Mouse (Mus musculus) hindbrain, embryonic 12.5 days (tissue): ENCODE measurements around the gene Gm17093. TPM values are rescaled to one million over a fixed set of nuclear protein-coding genes. Genes with fewer than 3 reads are reported as not detected.
"Not testable (repeated sequence)": the region's sequence is repeated elsewhere in the genome, so short reads cannot be mapped to it uniquely, and the experiment has no call there.

Source experiments
- ATAC-seq: fragments of 200-750 bp; cut with Nextera tagmentation; 2 replicates; pipeline ENCODE4 v1.8.0; 2017; ENCODE audit warnings: moderate TSS enrichment; ENCODE audit not compliant: low FRiP score
- H3K27ac ChIP-seq: fragments of 300-500 bp; sonication (generic); 2 replicates; pipeline ENCODE4 v1.5.1; 2016; ENCODE audit warnings: mild to moderate bottlenecking
- H3K27me3 ChIP-seq: fragments of 300-500 bp; sonication (generic); 2 replicates; pipeline ENCODE4 v1.6.1; 2016; ENCODE audit warnings: mild to moderate bottlenecking
- H3K36me3 ChIP-seq: fragments of 300-500 bp; sonication (generic); 2 replicates; pipeline ENCODE4 v1.6.1; 2016; ENCODE audit warnings: mild to moderate bottlenecking
- H3K4me1 ChIP-seq: fragments of 300-500 bp; sonication (generic); 2 replicates; pipeline ENCODE4 v1.6.1; 2016
- H3K4me2 ChIP-seq: fragments of 300-500 bp; sonication (generic); replicated peaks from 2 replicates; pipeline ENCODE4 v1.6.1; 2016; ENCODE audit warnings: mild to moderate bottlenecking
- H3K4me3 ChIP-seq: fragments of 300-500 bp; sonication (generic); 2 replicates; pipeline ENCODE4 v1.5.1; 2016; ENCODE audit warnings: mild to moderate bottlenecking
- H3K9ac ChIP-seq: fragments of 300-500 bp; sonication (generic); 2 replicates; pipeline ENCODE4 v1.6.1; 2016; ENCODE audit warnings: mild to moderate bottlenecking, moderate library complexity
- H3K9me3 ChIP-seq: fragments of 300-500 bp; sonication (generic); replicated peaks from 2 replicates; pipeline ENCODE4 v1.6.1; 2016; ENCODE audit warnings: mild to moderate bottlenecking
- WGBS: fragments of 180-500 bp; shearing (Covaris S2); methylation state at CpG from one replicate; pipeline ENCODE4 v1.1.7; 2016; 5-methylcytosine and 5-hydroxymethylcytosine counted together
- polyA plus RNA-seq: library from polyadenylated mRNA; unstranded; fragments of >200 nt; fragmentation: Nextera tagmentation; extraction: Ambion mirVana; gene quantifications from 2 replicates; pipeline ENCODE4 v1.2.1, GENCODE M21; 2016

Gene Gm17093
- not detected in 2 replicates for polyA plus RNA-seq

DNA sequence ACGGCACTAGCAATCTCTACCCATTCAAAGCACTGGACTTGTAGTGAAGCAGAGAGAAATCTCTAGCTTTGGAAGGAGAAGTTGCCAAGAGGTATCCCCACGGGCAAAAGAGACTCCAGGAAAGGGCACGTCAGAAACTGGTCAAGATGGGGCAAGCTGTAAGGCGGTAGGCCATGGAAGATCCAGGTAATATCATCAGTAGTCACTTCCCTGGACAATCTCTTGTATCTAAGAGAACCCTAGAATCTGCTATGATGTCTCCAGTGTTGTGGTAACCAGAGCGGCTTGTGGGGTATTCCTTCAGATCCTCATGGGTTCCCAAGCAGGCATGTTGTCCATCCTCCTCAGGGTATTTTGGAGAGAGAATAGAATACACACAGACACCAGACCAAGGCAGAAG is at the start of gene Gm17093:
Gm17093 (plus strand) TSS at position 301 of the 400 bp plus-strand sequence.
- not testable (repeated sequence) for H3K9ac ChIP-seq, ATAC-seq, H3K9me3 ChIP-seq, H3K36me3 ChIP-seq, H3K4me2 ChIP-seq, H3K4me3 ChIP-seq, H3K27me3 ChIP-seq, H3K4me1 ChIP-seq, H3K27ac ChIP-seq
- 84% methylated on average over 5 of the region's 5 CpGs for WGBS

GRCm38 (mm10) chr14:44492163-44492562 is 25.9 kb upstream of the Gm17093 start, which contains the start of gene BC061237:
Gene BC061237, plus strand, starts transcription at chr14:44492463.
- not testable (repeated sequence) for H3K9ac ChIP-seq, ATAC-seq, H3K4me3 ChIP-seq, H3K36me3 ChIP-seq, H3K9me3 ChIP-seq, H3K27ac ChIP-seq, H3K4me2 ChIP-seq, H3K4me1 ChIP-seq, H3K27me3 ChIP-seq
- 100% methylated on average over 1 of the region's 1 CpGs for WGBS

DNA sequence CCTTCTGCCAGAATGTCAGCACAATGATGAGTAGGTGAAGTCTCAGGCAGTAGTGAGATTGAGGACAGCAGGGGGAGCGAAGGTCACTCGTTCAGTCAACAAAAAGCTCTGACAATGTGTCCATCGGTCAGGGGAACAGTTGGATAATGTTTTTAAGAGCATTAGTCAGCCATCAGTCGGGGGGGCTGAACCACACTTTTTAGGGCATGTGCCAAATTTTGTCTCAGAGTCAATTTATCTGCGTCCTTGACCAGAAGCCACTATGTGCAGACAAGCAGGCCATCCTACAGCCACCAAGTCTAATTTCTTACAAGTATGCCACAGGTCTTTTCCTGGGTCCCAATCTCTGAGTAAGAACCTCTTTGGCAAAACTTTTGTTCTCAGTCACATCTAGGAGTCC is 29.9 kb downstream of the Gm17093 start:
- not testable (repeated sequence) for H3K4me1 ChIP-seq, H3K27me3 ChIP-seq, H3K27ac ChIP-seq, H3K9me3 ChIP-seq, H3K4me2 ChIP-seq, H3K4me3 ChIP-seq, H3K9ac ChIP-seq, H3K36me3 ChIP-seq, ATAC-seq
- WGBS = 84% methylated on average over 5 of the region's 5 CpGs

Other genes starting within 250 kb of the Gm17093 start
- not detected in 2 replicates for gene Gm8220, start 232.7 kb upstream of the Gm17093 start, polyA plus RNA-seq
- gene Gm5930, start 179.7 kb upstream of the Gm17093 start, polyA plus RNA-seq = not detected in 2 replicates
- not detected in 2 replicates for gene Gm8229, start 152.9 kb upstream of the Gm17093 start, polyA plus RNA-seq
- gene Gm3371, start 107.6 kb upstream of the Gm17093 start, polyA plus RNA-seq = not detected in 2 replicates
- not detected in 2 replicates for gene Gm8232, start 84.6 kb upstream of the Gm17093 start, polyA plus RNA-seq
- gene BC061237, start 25.8 kb upstream of the Gm17093 start, polyA plus RNA-seq = 0.26 and 0.34 TPM in 2 replicates
- gene Gm8247, start 64.9 kb downstream of the Gm17093 start, polyA plus RNA-seq = 0.23 TPM in 1 of 2 replicates, not detected in the other
- not detected in 2 replicates for gene Gm5624, start 109.7 kb downstream of the Gm17093 start, polyA plus RNA-seq
- not detected in 2 replicates for gene Gm8257, start 188.2 kb downstream of the Gm17093 start, polyA plus RNA-seq
- not detected in 2 replicates for gene Gm8267, start 232.1 kb downstream of the Gm17093 start, polyA plus RNA-seq